Mouse (Mus musculus): ENCODE data around the gene Insrr.
A peak's percentile ranks its signal among the peaks of the same experiment; 100 is the strongest.

Insrr gene

GRCm38 (mm10) chr3:87796736-87797334 lies at the start of gene Insrr:
Gene Insrr, plus strand, starts transcription at chr3:87796951.
- peak; percentile 20 to 31 for DNase-seq

- DNase-seq, result no peak
Measured at GRCm38 (mm10) chr3:87748431-87748830, 48.3 kb upstream of the Insrr start, which contains the start of gene Lrrc71. Gene Lrrc71, minus strand, starts transcription at chr3:87748625.

GRCm38 (mm10) chr3:87749036-87749435 lies 47.7 kb upstream of the Insrr start:
- DNase-seq, result peak; percentile 56 to 59

- DNase-seq, result no peak
Measured at GRCm38 (mm10) chr3:87749977-87750376, 46.8 kb upstream of the Insrr start.

- no peak for DNase-seq
Measured at GRCm38 (mm10) chr3:87752567-87752966, 44.2 kb upstream of the Insrr start.

GRCm38 (mm10) chr3:87753829-87754228 lies 42.9 kb upstream of the Insrr start:
- no peak for DNase-seq

GRCm38 (mm10) chr3:87755964-87756363 lies 40.8 kb upstream of the Insrr start:
- DNase-seq, result peak; percentile 90

- no peak for DNase-seq
Measured at GRCm38 (mm10) chr3:87756488-87756887, 40.3 kb upstream of the Insrr start.

GRCm38 (mm10) chr3:87758641-87759040 lies 38.1 kb upstream of the Insrr start:
- DNase-seq, result no peak

GRCm38 (mm10) chr3:87761408-87762375 lies 35.1 kb upstream of the Insrr start:
- no peak for DNase-seq

GRCm38 (mm10) chr3:87763202-87763601 lies 33.5 kb upstream of the Insrr start:
- DNase-seq, result no peak

- DNase-seq, result no peak
Measured at GRCm38 (mm10) chr3:87763683-87764289, 33.0 kb upstream of the Insrr start.

GRCm38 (mm10) chr3:87764506-87764905 lies 32.2 kb upstream of the Insrr start:
- DNase-seq, result no peak

GRCm38 (mm10) chr3:87765091-87765490 lies 31.7 kb upstream of the Insrr start:
- peak; percentile 77 to 80 for DNase-seq

GRCm38 (mm10) chr3:87765631-87766283 lies 31.0 kb upstream of the Insrr start:
- DNase-seq, result no peak

- DNase-seq, result no peak
Measured at GRCm38 (mm10) chr3:87766284-87766667, 30.5 kb upstream of the Insrr start.

- DNase-seq, result no peak
Measured at GRCm38 (mm10) chr3:87767764-87768163, 29.0 kb upstream of the Insrr start.

- no peak for DNase-seq
Measured at GRCm38 (mm10) chr3:87768431-87768830, 28.3 kb upstream of the Insrr start.

GRCm38 (mm10) chr3:87768844-87769243 lies 27.9 kb upstream of the Insrr start:
- peak; percentile 90 to 91 for DNase-seq

- DNase-seq, result no peak
Measured at GRCm38 (mm10) chr3:87769506-87769905, 27.2 kb upstream of the Insrr start.

GRCm38 (mm10) chr3:87770280-87770679 lies 26.5 kb upstream of the Insrr start:
- peak; percentile 69 to 71 for DNase-seq

- DNase-seq, result no peak
Measured at GRCm38 (mm10) chr3:87771088-87771487, 25.7 kb upstream of the Insrr start.

GRCm38 (mm10) chr3:87778283-87778682 lies 18.5 kb upstream of the Insrr start:
- DNase-seq, result no peak

Data from B cell, adult 2 months (primary cell).